Mouse (Mus musculus) embryonic facial prominence, embryonic 15.5 days (tissue): Measurements from ENCODE around the gene Cfap52. TPM values are rescaled to one million over a fixed set of nuclear protein-coding genes. Genes with fewer than 3 reads are reported as not detected.

Source experiments
- ATAC-seq: fragments of 200-750 bp; cut with Nextera tagmentation; 2 replicates; pipeline ENCODE4 v1.8.0; 2017; ENCODE audit warnings: low read depth, moderate TSS enrichment; ENCODE audit not compliant: insufficient number of reproducible peaks, low FRiP score, low TSS enrichment
- H3K27ac ChIP-seq: fragments of 300-500 bp; sonication (generic); replicated peaks from 2 replicates; pipeline ENCODE4 v1.5.1; 2015; ENCODE audit warnings: mild to moderate bottlenecking, inconsistent platforms
- H3K27me3 ChIP-seq: fragments of 300-500 bp; sonication (generic); 2 replicates; pipeline ENCODE4 v1.6.1; 2015; ENCODE audit warnings: inconsistent platforms
- H3K36me3 ChIP-seq: fragments of 300-500 bp; sonication (generic); 2 replicates; pipeline ENCODE4 v1.6.1; 2015; ENCODE audit warnings: mild to moderate bottlenecking, inconsistent platforms
- H3K4me1 ChIP-seq: fragments of 300-500 bp; sonication (generic); 2 replicates; pipeline ENCODE4 v1.6.1; 2015; ENCODE audit warnings: inconsistent platforms
- H3K4me2 ChIP-seq: fragments of 300-500 bp; sonication (generic); replicated peaks from 2 replicates; pipeline ENCODE4 v1.6.1; 2015; ENCODE audit warnings: mild to moderate bottlenecking, inconsistent platforms
- H3K4me3 ChIP-seq: fragments of 300-500 bp; sonication (generic); replicated peaks from 2 replicates; pipeline ENCODE4 v1.5.1; 2015; ENCODE audit warnings: mild to moderate bottlenecking, inconsistent platforms
- H3K9ac ChIP-seq: fragments of 300-500 bp; sonication (generic); 2 replicates; pipeline ENCODE4 v1.6.1; 2015; ENCODE audit warnings: inconsistent platforms
- H3K9me3 ChIP-seq: fragments of 300-500 bp; sonication (generic); replicated peaks from 2 replicates; pipeline ENCODE4 v1.6.1; 2016; ENCODE audit warnings: inconsistent platforms
- WGBS: fragments of 180-500 bp; shearing (Covaris S2); methylation state at CpG from one replicate; pipeline ENCODE4 v1.1.7; 2015; 5-methylcytosine and 5-hydroxymethylcytosine counted together
- polyA plus RNA-seq: library from polyadenylated mRNA; unstranded; fragments of >200 nt; fragmentation: Nextera tagmentation; extraction: Ambion mirVana; gene quantifications from 2 replicates; pipeline ENCODE4 v1.2.1, GENCODE M21; 2015

The Cfap52 gene
- polyA plus RNA-seq, 1 experiment from 2014 or later = 21.4 TPM

- WGBS = 66% methylated on average over 5 of the region's 5 CpGs
Measured at GRCm38 (mm10) chr11:67973225-67973624, 7.8 kb upstream of the Cfap52 start.

GRCm38 (mm10) chr11:67972606-67973005 is 7.2 kb upstream of the Cfap52 start:
- no peak overlapping the region for H3K9ac ChIP-seq
- H3K9me3 ChIP-seq = no peaks in the 10 kb centered on the region
- ATAC-seq = no peak
- no peak overlapping the region for H3K4me2 ChIP-seq
- H3K4me3 ChIP-seq = no peak overlapping the region
- 29% methylated on average over 1 of the region's 1 CpGs for WGBS
- no peaks in the 10 kb centered on the region for H3K36me3 ChIP-seq
- peak overlapping the region; percentile 39; the same call in 1 of the 2 replicates for H3K27ac ChIP-seq
- H3K4me1 ChIP-seq = peaks cover 11% of the 10 kb centered on the region
- H3K27me3 ChIP-seq = no peaks in the 10 kb centered on the region

More at GRCm38 (mm10) chr11:67973225-67973624, 7.8 kb upstream of the Cfap52 start:
- H3K36me3 ChIP-seq = no peaks in the 10 kb centered on the region
- no peak overlapping the region for H3K9ac ChIP-seq
- ATAC-seq = no peak
- H3K4me3 ChIP-seq = no peak overlapping the region
- no peaks in the 10 kb centered on the region for H3K27me3 ChIP-seq
- peaks cover 5% of the 10 kb centered on the region for H3K4me1 ChIP-seq
- H3K4me2 ChIP-seq = no peak overlapping the region
- no peaks in the 10 kb centered on the region for H3K9me3 ChIP-seq
- peak overlapping the region; percentile 39; the same call in 1 of the 2 replicates for H3K27ac ChIP-seq

GRCm38 (mm10) chr11:67967831-67968230 is 2.4 kb upstream of the Cfap52 start:
- no peaks in the 10 kb centered on the region for H3K9me3 ChIP-seq
- H3K36me3 ChIP-seq = no peaks in the 10 kb centered on the region
- H3K27ac ChIP-seq = no peak overlapping the region
- no peak overlapping the region for H3K9ac ChIP-seq
- ATAC-seq = no peak
- no peaks in the 10 kb centered on the region for H3K27me3 ChIP-seq
- peaks cover 22% of the 10 kb centered on the region for H3K4me1 ChIP-seq
- 52% methylated on average over 11 of the region's 11 CpGs for WGBS
- no peak overlapping the region; the same call in 1 of the 2 replicates for H3K4me2 ChIP-seq
- H3K4me3 ChIP-seq = no peak overlapping the region

GRCm38 (mm10) chr11:67965905-67966878 is 741 bp upstream of the Cfap52 start, which contains the start of gene Stx8:
Stx8 (plus strand) TSS chr11:67966193.
- Histone ChIP-seq H3K27me3 (no peaks in the 10 kb centered on the region), H3K9me3 (no peaks in the 10 kb centered on the region), H3K4me2 (peak within 1 kb of the TSS; percentile 72), H3K36me3 (no peaks in the 10 kb centered on the region), H3K27ac (0 out of 2 replicates have a peak within 1 kb of the TSS, but pooled peaks have one; percentile 9), H3K4me3 (peak within 1 kb of the TSS; percentile 66), H3K4me1 (peaks cover 19% of the 10 kb centered on the region), H3K9ac (peak within 1 kb of the TSS; percentile 59)
- peak; percentile 82 for ATAC-seq
- WGBS = under 1% methylated on average over 28 of the region's 28 CpGs

GRCm38 (mm10) chr11:67964110-67964509 is 1.3 kb downstream of the Cfap52 start:
- Histone ChIP-seq H3K27ac (no peak overlapping the region), H3K4me1 (peaks cover 19% of the 10 kb centered on the region), H3K36me3 (no peaks in the 10 kb centered on the region), H3K4me2 (no peak overlapping the region), H3K4me3 (no peak overlapping the region), H3K9me3 (no peaks in the 10 kb centered on the region), H3K9ac (no peak overlapping the region), H3K27me3 (no peaks in the 10 kb centered on the region)
- WGBS = 64% methylated on average over 6 of the region's 6 CpGs
- no peak for ATAC-seq

- H3K4me3 ChIP-seq = no peak overlapping the region
- 83% methylated on average over 6 of the region's 6 CpGs for WGBS
- no peak overlapping the region for H3K27ac ChIP-seq
- no peaks in the 10 kb centered on the region for H3K9me3 ChIP-seq
- H3K4me2 ChIP-seq = no peak overlapping the region
- H3K9ac ChIP-seq = no peak overlapping the region
- no peaks in the 10 kb centered on the region for H3K36me3 ChIP-seq
- ATAC-seq = no peak
- no peaks in the 10 kb centered on the region for H3K27me3 ChIP-seq
- 0 out of 2 replicates have a peak, but pooled peaks cover 1% of the 10 kb centered on the region for H3K4me1 ChIP-seq
Measured at GRCm38 (mm10) chr11:67954413-67954812, 11.0 kb downstream of the Cfap52 start.

- peaks cover 7% of the 10 kb centered on the region; the same call in 1 of the 2 replicates for H3K4me1 ChIP-seq
- H3K27ac ChIP-seq = no peak overlapping the region
- no peaks in the 10 kb centered on the region for H3K9me3 ChIP-seq
- no peak for ATAC-seq
- H3K4me3 ChIP-seq = no peak overlapping the region
- no peaks in the 10 kb centered on the region for H3K27me3 ChIP-seq
- no peak overlapping the region for H3K9ac ChIP-seq
- no peak overlapping the region for H3K4me2 ChIP-seq
- WGBS = 82% methylated on average over 5 of the region's 5 CpGs
- H3K36me3 ChIP-seq = no peaks in the 10 kb centered on the region
Measured at GRCm38 (mm10) chr11:67953604-67954003, 11.8 kb downstream of the Cfap52 start.

- no peaks in the 10 kb centered on the region for H3K36me3 ChIP-seq
- WGBS = 58% methylated on average over 9 of the region's 9 CpGs
- no peak overlapping the region for H3K9ac ChIP-seq
- H3K27me3 ChIP-seq = no peaks in the 10 kb centered on the region
- H3K9me3 ChIP-seq = no peaks in the 10 kb centered on the region
- no peak overlapping the region for H3K4me2 ChIP-seq
- H3K4me3 ChIP-seq = no peak overlapping the region
- H3K27ac ChIP-seq = no peak overlapping the region
- H3K4me1 ChIP-seq = peaks cover 11% of the 10 kb centered on the region; the same call in 1 of the 2 replicates
- ATAC-seq = no peak
Measured at GRCm38 (mm10) chr11:67949475-67949874, 16.0 kb downstream of the Cfap52 start.

GRCm38 (mm10) chr11:67948229-67948628 is 17.2 kb downstream of the Cfap52 start:
- Histone ChIP-seq H3K27me3 (no peaks in the 10 kb centered on the region), H3K4me3 (no peak overlapping the region), H3K9me3 (no peaks in the 10 kb centered on the region), H3K4me2 (no peak overlapping the region), H3K9ac (no peak overlapping the region), H3K36me3 (no peaks in the 10 kb centered on the region), H3K27ac (no peak overlapping the region), H3K4me1 (peaks cover 11% of the 10 kb centered on the region; the same call in 1 of the 2 replicates)
- WGBS = 37% methylated on average over 3 of the region's 3 CpGs
- no peak for ATAC-seq

- Histone ChIP-seq H3K9ac (no peak overlapping the region), H3K4me1 (no peaks in the 10 kb centered on the region), H3K27ac (no peak overlapping the region), H3K36me3 (no peaks in the 10 kb centered on the region), H3K4me3 (no peak overlapping the region), H3K4me2 (no peak overlapping the region), H3K27me3 (no peaks in the 10 kb centered on the region), H3K9me3 (no peaks in the 10 kb centered on the region)
- 90% methylated on average over 3 of the region's 3 CpGs for WGBS
- no peak for ATAC-seq
Measured at GRCm38 (mm10) chr11:67932156-67932555, 33.3 kb downstream of the Cfap52 start.

- Histone ChIP-seq H3K27ac (no peak overlapping the region), H3K4me2 (no peak overlapping the region), H3K36me3 (no peaks in the 10 kb centered on the region), H3K4me1 (peaks cover 14% of the 10 kb centered on the region), H3K4me3 (no peak overlapping the region), H3K9ac (no peak overlapping the region), H3K9me3 (no peaks in the 10 kb centered on the region), H3K27me3 (peaks cover 6% of the 10 kb centered on the region)
- ATAC-seq = no peak
- 14% methylated on average over 15 of the region's 15 CpGs for WGBS
Measured at GRCm38 (mm10) chr11:67926348-67927055, 38.9 kb downstream of the Cfap52 start.
